Comparison of ENCODE assay signal across 9 mouse cellular contexts in genomic region chr15:85678351-85678895, GRCm38 (mm10). TPM values are rescaled to one million over a fixed set of nuclear protein-coding genes. Genes with fewer than 3 reads are reported as not detected.
DNase-seq lines count a peak whose midpoint lies in the region; ATAC-seq and TF ChIP-seq lines count a peak whose summit lies in the region.
"Had no signal": no experiment of that assay in that cellular context is flagged by ENCODE, and none has a peak within 500 bp of the region (broad histone marks: within the 10 kb centered on the region; RNA-seq: fewer than 3 reads in every experiment).

No protein-coding gene starts in this region.

- H3K4me2 ChIP-seq in lung, embryonic 14.5 days = 0 out of 2 replicates have a peak overlapping the region, but pooled peaks have one; percentile 2
- H3K4me2 ChIP-seq in forebrain, embryonic 14.5 days (ENCODE audit: low read length) = peak overlapping the region; percentile 85
- peak overlapping the region; percentile 87 for H3K4me2 ChIP-seq in neural tube, embryonic 15.5 days
- no peak overlapping the region for H3K4me2 ChIP-seq in liver, embryonic 12.5 days

- WGBS in lung, embryonic 14.5 days = 87% methylated on average over 15 of the region's 15 CpGs
- 86% methylated on average over 15 of the region's 15 CpGs for WGBS in forebrain, embryonic 14.5 days
- WGBS in neural tube, embryonic 15.5 days = 53% methylated on average over 15 of the region's 15 CpGs
- WGBS in liver, embryonic 12.5 days (ENCODE audit: insufficient replicate concordance) = 81% methylated on average over 15 of the region's 15 CpGs

- H3K36me3 ChIP-seq in lung, embryonic 14.5 days (ENCODE audit: insufficient read depth) = peaks cover 67% of the 10 kb centered on the region
- H3K36me3 ChIP-seq in forebrain, embryonic 14.5 days (ENCODE audit: control insufficient read depth, insufficient read depth, low read length) = peaks cover 33% of the 10 kb centered on the region
- H3K36me3 ChIP-seq in neural tube, embryonic 15.5 days = peaks cover 5% of the 10 kb centered on the region; the same call in 1 of the 2 replicates
- no peaks in the 10 kb centered on the region for H3K36me3 ChIP-seq in liver, embryonic 12.5 days

- DNase-seq in frontal cortex, postnatal 25 days (ENCODE audit: low spot score in 2 of 2) = no peak
- no peak for DNase-seq in lung, embryonic 14.5 days
- no peak for DNase-seq in lung, postnatal 25 days (ENCODE audit: low spot score)
- no peak for DNase-seq in forebrain, embryonic 14.5 days (ENCODE audit: low spot score)
- no peak for DNase-seq in embryo, embryonic 10.5 days (ENCODE audit: low spot score)

- TF ChIP-seq CTCF in lung, embryonic 14.5 days (IDR thresholded peaks at IDR 0.05; ENCODE audit: low read depth) = no peak

- H3K4me1 ChIP-seq in lung, embryonic 14.5 days (ENCODE audit: insufficient read depth) = peaks cover 24% of the 10 kb centered on the region
- H3K4me1 ChIP-seq in forebrain, embryonic 14.5 days (ENCODE audit: control insufficient read depth, insufficient read depth, low read length) = peaks cover 73% of the 10 kb centered on the region
- peaks cover 92% of the 10 kb centered on the region for H3K4me1 ChIP-seq in neural tube, embryonic 15.5 days
- no peaks in the 10 kb centered on the region for H3K4me1 ChIP-seq in liver, embryonic 12.5 days
- H3K4me1 ChIP-seq: megakaryocyte, embryonic 14.5 days had no signal

- no peaks in the 10 kb centered on the region for H3K27me3 ChIP-seq in lung, embryonic 14.5 days (ENCODE audit: insufficient read depth, low read length)
- H3K27me3 ChIP-seq in forebrain, embryonic 14.5 days (replicated peaks; ENCODE audit: control insufficient read depth, insufficient read depth, low read length) = no peaks in the 10 kb centered on the region
- H3K27me3 ChIP-seq in neural tube, embryonic 15.5 days (replicated peaks) = no peaks in the 10 kb centered on the region
- peaks cover 53% of the 10 kb centered on the region for H3K27me3 ChIP-seq in liver, embryonic 12.5 days (replicated peaks)

- H3K4me3 ChIP-seq in lung, embryonic 14.5 days (ENCODE audit: low read depth, low read length) = no peak overlapping the region
- H3K4me3 ChIP-seq in forebrain, embryonic 14.5 days (ENCODE audit: low read depth, low read length) = peak overlapping the region; percentile 28
- peak overlapping the region; percentile 82 for H3K4me3 ChIP-seq in neural tube, embryonic 15.5 days (replicated peaks)
- H3K4me3 ChIP-seq in liver, embryonic 12.5 days = no peak overlapping the region
- H3K4me3 ChIP-seq: megakaryocyte, embryonic 14.5 days had no signal

- ATAC-seq in frontal cortex, adult (ENCODE audit: low TSS enrichment) = peak; percentile 18; the same call in 1 of the 2 replicates
- no peak for ATAC-seq in lung, embryonic 14.5 days (ENCODE audit: insufficient read depth)
- no peak for ATAC-seq in forebrain, embryonic 14.5 days
- ATAC-seq in neural tube, embryonic 15.5 days (ENCODE audit: low FRiP score) = no peak
- no peak for ATAC-seq in liver, embryonic 12.5 days

- H3K27ac ChIP-seq in lung, embryonic 14.5 days (ENCODE audit: low read depth) = no peak overlapping the region
- H3K27ac ChIP-seq in forebrain, embryonic 14.5 days (ENCODE audit: low read depth, low read length) = peak overlapping the region; percentile 93
- H3K27ac ChIP-seq in neural tube, embryonic 15.5 days (replicated peaks) = peak overlapping the region; percentile 91
- no peak overlapping the region for H3K27ac ChIP-seq in liver, embryonic 12.5 days

- no peaks in the 10 kb centered on the region for H3K9me3 ChIP-seq in lung, embryonic 14.5 days (ENCODE audit: low read depth, low read length)
- H3K9me3 ChIP-seq in forebrain, embryonic 14.5 days (replicated peaks; ENCODE audit: control insufficient read depth, low read length) = no peaks in the 10 kb centered on the region
- H3K9me3 ChIP-seq in neural tube, embryonic 15.5 days (replicated peaks) = no peaks in the 10 kb centered on the region
- no peaks in the 10 kb centered on the region for H3K9me3 ChIP-seq in liver, embryonic 12.5 days (replicated peaks)
- H3K9me3 ChIP-seq: megakaryocyte, embryonic 14.5 days had no signal

- H3K9ac ChIP-seq in lung, embryonic 14.5 days = no peak overlapping the region
- H3K9ac ChIP-seq in forebrain, embryonic 14.5 days (ENCODE audit: low read length) = peak overlapping the region; percentile 57
- H3K9ac ChIP-seq in neural tube, embryonic 15.5 days (replicated peaks) = peak overlapping the region; percentile 62
- no peak overlapping the region for H3K9ac ChIP-seq in liver, embryonic 12.5 days

RNA-seq across cellular contexts. Expression of gene Ppara, which starts 56.4 kb away (rescaled TPM):
- polyA plus RNA-seq in lung, embryonic 14.5 days (2014; fragmentation: Nextera tagmentation; extraction: Ambion mirVana) = 2.7 and 3.3 TPM in 2 replicates
- 0.67 and 0.73 TPM in 2 replicates for polyA plus RNA-seq in forebrain, embryonic 14.5 days (2014; fragmentation: Nextera tagmentation; extraction: Ambion mirVana)
- polyA plus RNA-seq in neural tube, embryonic 15.5 days (2015; fragmentation: Nextera tagmentation; extraction: Ambion mirVana) = 1.5 and 2.0 TPM in 2 replicates
- polyA plus RNA-seq in liver, embryonic 12.5 days (2016; fragmentation: Nextera tagmentation; extraction: Ambion mirVana) = 5.7 TPM in 2 replicates

Comparison
In these comparisons a context has a peak if more than half of its experiments do, and no peak if none do; other contexts are left out.
1. H3K27ac ChIP-seq: peak in forebrain, embryonic 14.5 days (single experiment) and neural tube, embryonic 15.5 days (single experiment); none in lung, embryonic 14.5 days (single experiment) and liver, embryonic 12.5 days (single experiment).
2. H3K4me3 ChIP-seq: peak in forebrain, embryonic 14.5 days (single experiment) and neural tube, embryonic 15.5 days (single experiment); none in lung, embryonic 14.5 days (single experiment) and liver, embryonic 12.5 days (single experiment).
3. H3K9ac ChIP-seq: peak in forebrain, embryonic 14.5 days (single experiment) and neural tube, embryonic 15.5 days (single experiment); none in lung, embryonic 14.5 days (single experiment) and liver, embryonic 12.5 days (single experiment).